Mouse (Mus musculus): ENCODE results near the gene D630045J12Rik. TPM values are rescaled to one million over a fixed set of nuclear protein-coding genes. Genes with fewer than 3 reads are reported as not detected.
A peak's percentile ranks its signal among the peaks of the same experiment; 100 is the strongest.

Gene D630045J12Rik
- total and polyA plus RNA-seq, 3 experiments, result 2.5 to 6.2 TPM; not detected in 1

- no peak overlapping the region for H3K27ac ChIP-seq (ENCODE audit: control insufficient read depth, low read depth, low read length)
- H3K9ac ChIP-seq (ENCODE audit: control insufficient read depth, low read depth, low read length, poor library complexity, severe bottlenecking), result no peak overlapping the region
- H3K27me3 ChIP-seq (ENCODE audit: control insufficient read depth in 1 of 2, insufficient read depth in 2 of 2, low read length in 2 of 2), result no peaks in the 10 kb centered on the region
- TF ChIP-seq TBP (IDR thresholded peaks at IDR 0.05; ENCODE audit: low read depth, low read length), result no peak
- H3K4me1 ChIP-seq (ENCODE audit: control insufficient read depth in 1 of 2, insufficient read depth in 2 of 2, low read length in 2 of 2), result no peaks in the 10 kb centered on the region
- no peaks in the 10 kb centered on the region for H3K79me2 ChIP-seq (ENCODE audit: control insufficient read depth, insufficient read depth, low read length, poor library complexity)
- DNase-seq (ENCODE audit: low read depth, low spot score), result no peak
- no peaks in the 10 kb centered on the region for H3K36me3 ChIP-seq (ENCODE audit: control insufficient read depth in 1 of 2, insufficient read depth in 2 of 2, low read length in 2 of 2)
- no peaks in the 10 kb centered on the region for H3K9me3 ChIP-seq (replicated peaks; ENCODE audit: insufficient read depth, low read length)
- H3K4me3 ChIP-seq (ENCODE audit: control insufficient read depth in 1 of 2, insufficient read depth in 1 of 2, low read depth in 2 of 2, low read length in 2 of 2), result no peak overlapping the region
Observed at GRCm38 (mm10) chr6:38118341-38118740, 135.5 kb downstream of the D630045J12Rik start.

- no peak overlapping the region for H3K27ac ChIP-seq (ENCODE audit: control insufficient read depth, low read depth, low read length)
- H3K4me3 ChIP-seq (ENCODE audit: control insufficient read depth in 1 of 2, insufficient read depth in 1 of 2, low read depth in 2 of 2, low read length in 2 of 2), result no peak overlapping the region
- TF ChIP-seq RCOR1 (IDR thresholded peaks at IDR 0.05; ENCODE audit: low read depth, low read length) (no peak), JUND (IDR thresholded peaks at IDR 0.05; ENCODE audit: low read depth, low read length) (no peak), ETS1 (IDR thresholded peaks at IDR 0.05; ENCODE audit: low read depth, low read length) (no peak), UBTF (IDR thresholded peaks at IDR 0.05; ENCODE audit: borderline replicate concordance, insufficient read depth, low read depth, low read length) (no peak), EP300 (IDR thresholded peaks at IDR 0.05; ENCODE audit: low read depth in 1 of 2, low read length in 2 of 2) (no peak), NRF1 (IDR thresholded peaks at IDR 0.05; ENCODE audit: insufficient read depth, low read depth, low read length, poor library complexity, severe bottlenecking) (no peak), ZNF384 (IDR thresholded peaks at IDR 0.05; ENCODE audit: low read depth, low read length) (peak; percentile 72), ZKSCAN1 (IDR thresholded peaks at IDR 0.05; ENCODE audit: low read depth, low read length) (no peak), MAX (IDR thresholded peaks at IDR 0.05; ENCODE audit: low read length) (no peak)
- H3K4me1 ChIP-seq (ENCODE audit: control insufficient read depth in 1 of 2, insufficient read depth in 2 of 2, low read length in 2 of 2), result no peaks in the 10 kb centered on the region
- DNase-seq (ENCODE audit: low read depth, low spot score), result no peak
- no peak overlapping the region for H3K9ac ChIP-seq (ENCODE audit: control insufficient read depth, low read depth, low read length, poor library complexity, severe bottlenecking)
- no peaks in the 10 kb centered on the region for H3K9me3 ChIP-seq (replicated peaks; ENCODE audit: insufficient read depth, low read length)
- H3K79me2 ChIP-seq (ENCODE audit: control insufficient read depth, insufficient read depth, low read length, poor library complexity), result no peaks in the 10 kb centered on the region
- H3K27me3 ChIP-seq (ENCODE audit: control insufficient read depth in 1 of 2, insufficient read depth in 2 of 2, low read length in 2 of 2), result no peaks in the 10 kb centered on the region; a peak in 1 of 4 replicates
- H3K36me3 ChIP-seq (ENCODE audit: control insufficient read depth in 1 of 2, insufficient read depth in 2 of 2, low read length in 2 of 2), result no peaks in the 10 kb centered on the region
Observed at GRCm38 (mm10) chr6:38116107-38116770, 137.6 kb downstream of the D630045J12Rik start.

GRCm38 (mm10) chr6:38110859-38111258, 142.9 kb downstream of the D630045J12Rik start:
- Histone ChIP-seq H3K79me2 (ENCODE audit: control insufficient read depth, insufficient read depth, low read length, poor library complexity) (no peaks in the 10 kb centered on the region), H3K9me3 (replicated peaks; ENCODE audit: insufficient read depth, low read length) (no peaks in the 10 kb centered on the region), H3K27ac (ENCODE audit: control insufficient read depth, low read depth, low read length) (no peak overlapping the region), H3K27me3 (ENCODE audit: control insufficient read depth in 1 of 2, insufficient read depth in 2 of 2, low read length in 2 of 2) (no peaks in the 10 kb centered on the region; a peak in 1 of 4 replicates), H3K36me3 (ENCODE audit: control insufficient read depth in 1 of 2, insufficient read depth in 2 of 2, low read length in 2 of 2) (no peaks in the 10 kb centered on the region), H3K4me1 (ENCODE audit: control insufficient read depth in 1 of 2, insufficient read depth in 2 of 2, low read length in 2 of 2) (no peaks in the 10 kb centered on the region), H3K9ac (ENCODE audit: control insufficient read depth, low read depth, low read length, poor library complexity, severe bottlenecking) (no peak overlapping the region), H3K4me3 (ENCODE audit: control insufficient read depth in 1 of 2, insufficient read depth in 1 of 2, low read depth in 2 of 2, low read length in 2 of 2) (no peak overlapping the region)
- TF ChIP-seq UBTF (IDR thresholded peaks at IDR 0.05; ENCODE audit: borderline replicate concordance, insufficient read depth, low read depth, low read length) (no peak), ZNF384 (IDR thresholded peaks at IDR 0.05; ENCODE audit: low read depth, low read length) (no peak), ELF1 (IDR thresholded peaks at IDR 0.05; ENCODE audit: low read depth, low read length) (no peak), BHLHE40 (IDR thresholded peaks at IDR 0.05; ENCODE audit: borderline replicate concordance, low read depth, low read length) (no peak), TBP (IDR thresholded peaks at IDR 0.05; ENCODE audit: low read depth, low read length) (no peak), EP300 (IDR thresholded peaks at IDR 0.05; ENCODE audit: low read depth in 1 of 2, low read length in 2 of 2) (no peak), CTCF (IDR thresholded peaks at IDR 0.05 in 2 of 3, conservative IDR thresholded peaks at IDR 0.05 in 1 of 3; ENCODE audit: control insufficient read depth in 1 of 3, insufficient read depth in 1 of 3, low read depth in 2 of 3, low read length in 3 of 3, poor library complexity in 1 of 3, severe bottlenecking in 1 of 3) (no peak), SIN3A (IDR thresholded peaks at IDR 0.05; ENCODE audit: low read length) (no peak), MAZ (IDR thresholded peaks at IDR 0.05; ENCODE audit: low read depth, low read length) (no peak), USF1 (IDR thresholded peaks at IDR 0.05; ENCODE audit: low read depth, low read length) (no peak), ZC3H11A (IDR thresholded peaks at IDR 0.05; ENCODE audit: low read depth, low read length) (no peak), ZKSCAN1 (IDR thresholded peaks at IDR 0.05; ENCODE audit: low read depth, low read length) (no peak), NELFE (IDR thresholded peaks at IDR 0.05; ENCODE audit: low read depth, low read length) (no peak), HCFC1 (IDR thresholded peaks at IDR 0.05; ENCODE audit: low read depth, low read length) (no peak)
- DNase-seq (ENCODE audit: low read depth, low spot score), result no peak
